Mouse (Mus musculus): Measurements from ENCODE around the gene Hells. TPM values are rescaled to one million over a fixed set of nuclear protein-coding genes. Genes with fewer than 3 reads are reported as not detected.

The Hells gene
- total RNA-seq, 2 experiments from 2014 or later, result 4.1 to 4.3 TPM

DNA sequence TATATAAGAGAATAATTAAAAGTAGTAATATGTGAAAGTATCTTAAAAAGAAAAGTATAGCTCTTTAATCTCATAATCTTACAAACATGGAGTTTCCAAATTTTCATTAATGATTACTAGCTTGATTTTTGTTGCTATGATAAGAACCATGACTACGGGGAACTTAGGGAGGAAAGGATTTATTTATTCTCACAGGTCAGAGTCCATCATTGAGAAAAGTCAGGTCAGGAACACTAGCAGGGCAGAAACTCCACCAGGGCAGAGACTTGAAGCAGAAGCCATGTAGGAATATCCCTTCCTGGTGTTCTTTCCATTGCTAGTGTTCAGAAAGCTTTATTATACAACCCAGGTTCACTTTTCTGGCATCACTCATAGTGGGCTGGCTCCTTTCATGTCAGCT is 68.0 kb downstream of the Hells start:
- intact Hi-C loops (cut with DNase I), result no loop called here
- no peak for DNase-seq (ENCODE audit: low spot score in 2 of 2)

DNA sequence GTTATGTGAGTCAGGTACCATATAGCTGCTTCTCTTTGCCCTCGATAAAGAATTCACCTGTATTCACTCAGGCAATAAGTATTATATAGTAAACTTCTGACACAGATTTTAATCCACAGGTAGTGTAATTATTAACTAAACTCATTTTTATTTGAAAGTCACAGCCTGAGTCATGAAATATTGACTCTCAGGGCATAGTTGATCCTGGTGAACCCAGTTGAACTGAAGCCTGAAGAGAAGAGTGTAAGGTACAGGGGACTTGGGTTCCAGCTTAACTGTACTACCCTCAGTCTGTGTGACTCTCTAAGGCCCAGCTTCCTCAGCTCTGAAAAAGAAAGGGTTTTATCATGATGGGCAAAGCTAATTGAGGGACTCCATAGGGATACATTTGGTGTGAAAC is 74.4 kb downstream of the Hells start:
- no peak for DNase-seq (ENCODE audit: low spot score in 2 of 2)
- intact Hi-C loops (cut with DNase I), result no loop called here

DNA sequence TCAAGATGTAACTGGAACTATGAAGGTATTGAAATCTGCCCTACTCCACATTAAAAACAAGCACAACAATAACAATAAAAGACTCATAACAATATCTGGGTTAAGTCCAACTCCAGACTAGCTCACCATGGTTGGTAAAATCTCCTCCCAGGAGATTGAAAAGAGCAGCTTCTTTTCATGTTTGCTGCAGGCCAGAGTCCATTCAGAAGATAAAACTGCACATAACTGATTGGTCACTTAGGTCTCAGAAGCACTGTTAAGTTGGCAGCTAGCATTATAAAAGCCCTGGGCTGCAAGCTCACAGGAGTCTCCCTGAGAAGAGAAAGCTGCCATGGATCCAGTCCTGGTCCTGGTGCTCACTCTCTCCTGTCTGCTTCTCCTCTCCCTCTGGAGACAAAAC is 76.0 kb downstream of the Hells start, which contains the start of gene Cyp2c55:
Gene Cyp2c55 (plus strand): TSS at position 305 of the 400 bp plus-strand sequence.
- intact Hi-C loops (cut with DNase I), result no loop called here

More for the DNA sequence above, 76.0 kb downstream of the Hells start, which contains the start of gene Cyp2c55:
- DNase-seq (ENCODE audit: low spot score in 2 of 2), result no peak

Small RNAs within 50 kb of the gene (microRNA-seq; reads per million reads assigned to microRNA genes)
- 0 reads per million in 2 experiments for gene Gm23800

Other genes starting within 250 kb of the Hells start
- gene Noc3l, start 111.7 kb upstream of the Hells start, total RNA-seq (2021), result 10 to 100 TPM; 12.0 to 12.1 TPM
- 10 to 100 TPM; 11.2 to 12.4 TPM for gene Tbc1d12, start 94.3 kb upstream of the Hells start, total RNA-seq (2021)
- under 1 TPM; 0.22 to 0.32 TPM for gene Cyp2c55, start 76.1 kb downstream of the Hells start, total RNA-seq (2021)
- gene Cyp2c65, start 130.1 kb downstream of the Hells start, total RNA-seq (2021), result under 1 TPM in 1 of 2 experiments, not detected in 1; 0.18 TPM
- gene Cyp2c66, start 183.0 kb downstream of the Hells start, total RNA-seq (2021), result not detected

Data from left cerebral cortex, postnatal 14 days (tissue).